Mouse (Mus musculus): ENCODE results near the gene Cstad.

GRCm38 (mm10) chr2:30553851-30554540 lies 40.8 kb upstream of the Cstad start:
- TF ChIP-seq CHD2 (IDR thresholded peaks at IDR 0.05; ENCODE audit: low read depth, low read length) (peak; percentile 51; the same call in 1 of the 2 replicates), HCFC1 (IDR thresholded peaks at IDR 0.05; ENCODE audit: borderline replicate concordance, insufficient read depth, low read length) (peak; percentile 94), ZC3H11A (IDR thresholded peaks at IDR 0.05; ENCODE audit: borderline replicate concordance, low read depth, low read length) (no peak), MAFK (IDR thresholded peaks at IDR 0.05; ENCODE audit: insufficient read depth, low read depth, low read length) (no peak), ZNF384 (IDR thresholded peaks at IDR 0.05; ENCODE audit: low read depth, low read length) (no peak)

Measured in ES-E14 (cell line).